Mouse (Mus musculus) hindbrain, postnatal 0 days (tissue): ENCODE results near the gene Adra2b. TPM values are rescaled to one million over a fixed set of nuclear protein-coding genes. Genes with fewer than 3 reads are reported as not detected.

Experiments used
- ATAC-seq: fragments of 200-750 bp; cut with Nextera tagmentation; 2 replicates; pipeline ENCODE4 v1.8.0; 2017; ENCODE audit warnings: mild to moderate bottlenecking, moderate TSS enrichment, moderate library complexity
- DNase-seq: peaks from one replicate; pipeline ENCODE4 v3.0.0-alpha.2; 2015; ENCODE audit warnings: low spot score
- H3K27ac ChIP-seq: fragments of 300-500 bp; sonication (generic); 2 replicates; pipeline ENCODE4 v1.5.1; 2014; ENCODE audit warnings: mild to moderate bottlenecking
- H3K27me3 ChIP-seq: fragments of 300-500 bp; sonication (generic); 2 replicates; pipeline ENCODE4 v1.6.1; 2014; ENCODE audit warnings: low read length, mixed read lengths; ENCODE audit not compliant: insufficient read depth
- H3K36me3 ChIP-seq: fragments of 300-500 bp; sonication (generic); 2 replicates; pipeline ENCODE4 v1.6.1; 2014; ENCODE audit warnings: low read length, mixed read lengths; ENCODE audit not compliant: insufficient read depth
- H3K4me1 ChIP-seq: fragments of 300-500 bp; sonication (generic); 2 replicates; pipeline ENCODE4 v1.6.1; 2014; ENCODE audit warnings: antibody characterized with exemption, low read length, mixed read lengths; ENCODE audit not compliant: insufficient read depth
- H3K4me2 ChIP-seq: fragments of 300-500 bp; sonication (generic); 2 replicates; pipeline ENCODE4 v1.6.1; 2014; ENCODE audit warnings: low read depth, mild to moderate bottlenecking, low read length, moderate library complexity, mixed read lengths
- H3K4me3 ChIP-seq: fragments of 300-500 bp; sonication (generic); 2 replicates; pipeline ENCODE4 v1.5.1; 2014; ENCODE audit warnings: low read length
- H3K9ac ChIP-seq: fragments of 300-500 bp; sonication (generic); replicated peaks from 2 replicates; pipeline ENCODE4 v1.6.1; 2014; ENCODE audit warnings: mild to moderate bottlenecking, low read length, moderate library complexity, mixed read lengths
- H3K9me3 ChIP-seq: fragments of 300-500 bp; sonication (generic); 2 replicates; pipeline ENCODE4 v1.6.1; 2016; ENCODE audit warnings: low read length, mixed read lengths
- CTCF ChIP-seq: IDR thresholded peaks from 2 replicates; pipeline ENCODE4 v1.5.1; 2016; ENCODE audit warnings: antibody characterized with exemption, control low read depth, low read depth
- WGBS: fragments of 180-500 bp; shearing (Covaris S2); extraction: QIAGEN DNeasy Blood & Tissue Kit; methylation state at CpG from one replicate; pipeline ENCODE4 v1.1.7; 2014; 5-methylcytosine and 5-hydroxymethylcytosine counted together
- polyA plus RNA-seq: library from polyadenylated mRNA; unstranded; fragments of >200 nt; fragmentation: Nextera tagmentation; extraction: Ambion mirVana; gene quantifications from 2 replicates; pipeline ENCODE4 v1.2.1, GENCODE M21; 2015
- total RNA-seq: library from RNA; depleted of rRNA; stranded (reverse); fragments of >200 nt; gene quantifications from 2 replicates; pipeline ENCODE4 v1.2.3, GENCODE M21; 2014; rRNA removed

Adra2b gene
- total and polyA plus RNA-seq, 2 experiments from 2014 or later = 0.89 to 0.99 TPM

- H3K9ac ChIP-seq = no peak overlapping the region
- WGBS = 94% methylated on average over 7 of the region's 7 CpGs
- no peak overlapping the region for H3K27ac ChIP-seq
- H3K4me3 ChIP-seq = no peak overlapping the region
- ATAC-seq = no peak
- DNase-seq = no peak
- H3K36me3 ChIP-seq = no peaks in the 10 kb centered on the region
- no peaks in the 10 kb centered on the region for H3K27me3 ChIP-seq
- H3K9me3 ChIP-seq = no peaks in the 10 kb centered on the region
- TF ChIP-seq CTCF = no peak
- H3K4me1 ChIP-seq = no peaks in the 10 kb centered on the region
- no peak overlapping the region for H3K4me2 ChIP-seq
Observed at GRCm38 (mm10) chr2:127398738-127399137, 35.7 kb downstream of the Adra2b start.

GRCm38 (mm10) chr2:127411126-127411525 is 48.1 kb downstream of the Adra2b start:
- Histone ChIP-seq H3K4me3 (no peak overlapping the region), H3K27me3 (no peaks in the 10 kb centered on the region), H3K36me3 (no peaks in the 10 kb centered on the region), H3K27ac (no peak overlapping the region), H3K4me2 (no peak overlapping the region), H3K9me3 (no peaks in the 10 kb centered on the region), H3K9ac (no peak overlapping the region), H3K4me1 (no peaks in the 10 kb centered on the region)
- DNase-seq (no peak), ATAC-seq (no peak)
- WGBS = 79% methylated on average over 6 of the region's 6 CpGs
- TF ChIP-seq CTCF = no peak

GRCm38 (mm10) chr2:127415806-127416205 is 52.8 kb downstream of the Adra2b start:
- Histone ChIP-seq H3K27me3 (no peaks in the 10 kb centered on the region), H3K9me3 (no peaks in the 10 kb centered on the region), H3K27ac (no peak overlapping the region), H3K4me3 (no peak overlapping the region), H3K9ac (no peak overlapping the region), H3K36me3 (no peaks in the 10 kb centered on the region), H3K4me1 (no peaks in the 10 kb centered on the region), H3K4me2 (no peak overlapping the region)
- DNase-seq (no peak), ATAC-seq (no peak)
- no peak for TF ChIP-seq CTCF
- WGBS = 71% methylated on average over 10 of the region's 10 CpGs

- Histone ChIP-seq H3K27me3 (no peaks in the 10 kb centered on the region), H3K27ac (no peak overlapping the region), H3K9ac (no peak overlapping the region), H3K4me2 (no peak overlapping the region), H3K36me3 (no peaks in the 10 kb centered on the region), H3K4me1 (no peaks in the 10 kb centered on the region), H3K4me3 (no peak overlapping the region), H3K9me3 (no peaks in the 10 kb centered on the region)
- WGBS = 53% methylated on average over 3 of the region's 3 CpGs
- DNase-seq (no peak), ATAC-seq (no peak)
- no peak for TF ChIP-seq CTCF
Observed at GRCm38 (mm10) chr2:127416706-127417105, 53.7 kb downstream of the Adra2b start.

Other genes with a start within 250 kb of the Adra2b start
- gene Ncaph, start 229.3 kb upstream of the Adra2b start, total RNA-seq = 13.7 and 15.9 TPM in 2 replicates
- gene Ncaph, start 229.3 kb upstream of the Adra2b start, polyA plus RNA-seq = 13.0 and 15.6 TPM in 2 replicates
- 11.5 and 14.6 TPM in 2 replicates for gene Itpripl1, start 219.8 kb upstream of the Adra2b start, total RNA-seq
- gene Itpripl1, start 219.8 kb upstream of the Adra2b start, polyA plus RNA-seq = 11.0 and 12.4 TPM in 2 replicates
- gene 1810024B03Rik, start 154.9 kb upstream of the Adra2b start, total RNA-seq = 0.11 and 0.26 TPM in 2 replicates
- gene 1810024B03Rik, start 154.9 kb upstream of the Adra2b start, polyA plus RNA-seq = 1.6 and 1.7 TPM in 2 replicates
- gene Snrnp200, start 154.8 kb upstream of the Adra2b start, total RNA-seq = 99.2 and 102 TPM in 2 replicates
- 29.6 and 31.7 TPM in 2 replicates for gene Snrnp200, start 154.8 kb upstream of the Adra2b start, polyA plus RNA-seq
- gene Ciao1, start 115.4 kb upstream of the Adra2b start, total RNA-seq = 53.0 and 56.1 TPM in 2 replicates
- gene Ciao1, start 115.4 kb upstream of the Adra2b start, polyA plus RNA-seq = 30.0 and 35.3 TPM in 2 replicates
- 169 TPM in 2 replicates for gene Tmem127, start 115.3 kb upstream of the Adra2b start, total RNA-seq
- 72.1 and 76.1 TPM in 2 replicates for gene Tmem127, start 115.3 kb upstream of the Adra2b start, polyA plus RNA-seq
- 142 and 146 TPM in 2 replicates for gene Stard7, start 93.0 kb upstream of the Adra2b start, total RNA-seq
- gene Stard7, start 93.0 kb upstream of the Adra2b start, polyA plus RNA-seq = 92.3 and 94.3 TPM in 2 replicates
- gene Dusp2, start 27.0 kb upstream of the Adra2b start, total RNA-seq = 8.7 and 14.3 TPM in 2 replicates
- gene Dusp2, start 27.0 kb upstream of the Adra2b start, polyA plus RNA-seq = 19.4 and 19.9 TPM in 2 replicates
- gene Astl, start 24.6 kb upstream of the Adra2b start, total RNA-seq = not detected in 2 replicates
- not detected in 2 replicates for gene Astl, start 24.6 kb upstream of the Adra2b start, polyA plus RNA-seq
- gene Gpat2, start 62.0 kb downstream of the Adra2b start, total RNA-seq = 0.42 TPM in 1 of 2 replicates, not detected in the other
- gene Gpat2, start 62.0 kb downstream of the Adra2b start, polyA plus RNA-seq = 0.21 and 0.28 TPM in 2 replicates
- gene Fahd2a, start 81.4 kb downstream of the Adra2b start, total RNA-seq = 29.4 and 44.4 TPM in 2 replicates
- gene Fahd2a, start 81.4 kb downstream of the Adra2b start, polyA plus RNA-seq = 33.6 and 34.0 TPM in 2 replicates
- gene Kcnip3, start 158.9 kb downstream of the Adra2b start, total RNA-seq = 34.7 and 39.0 TPM in 2 replicates
- gene Kcnip3, start 158.9 kb downstream of the Adra2b start, polyA plus RNA-seq = 12.4 and 13.8 TPM in 2 replicates
- 0.07 and 0.10 TPM in 2 replicates for gene Prom2, start 178.3 kb downstream of the Adra2b start, total RNA-seq
- gene Prom2, start 178.3 kb downstream of the Adra2b start, polyA plus RNA-seq = 0.10 and 0.32 TPM in 2 replicates
- gene Zfp661, start 223.9 kb downstream of the Adra2b start, total RNA-seq = 4.0 and 6.0 TPM in 2 replicates
- gene Zfp661, start 223.9 kb downstream of the Adra2b start, polyA plus RNA-seq = 4.3 TPM in 2 replicates
- 44.5 and 69.7 TPM in 2 replicates for gene Mrps5, start 224.0 kb downstream of the Adra2b start, total RNA-seq
- 129 and 138 TPM in 2 replicates for gene Mrps5, start 224.0 kb downstream of the Adra2b start, polyA plus RNA-seq